Mouse (Mus musculus) layer of hippocampus, adult 2 months (tissue): ENCODE results near the gene Ces1f. TPM values are rescaled to one million over a fixed set of nuclear protein-coding genes. Genes with fewer than 3 reads are reported as not detected.

ENCODE experiments used
- DNase-seq, 2 experiments: peaks; one replicate each; pipeline ENCODE4 v3.0.0; 2022; ENCODE audit warnings: low spot score in 2 of 2
- H3K27ac ChIP-seq: fragments of 200-600 bp; 2 replicates; pipeline ENCODE4 v1.8.1; 2022
- H3K4me3 ChIP-seq: fragments of 200-600 bp; 2 replicates; pipeline ENCODE4 v1.8.1; 2022; ENCODE audit warnings: mild to moderate bottlenecking
- CTCF ChIP-seq: fragments of 200-600 bp; conservative IDR thresholded peaks from 2 replicates; pipeline ENCODE4 v1.8.1; 2022; ENCODE audit warnings: antibody characterized with exemption, mild to moderate bottlenecking, moderate library complexity
- long read RNA-seq, 2 experiments: library from polyadenylated mRNA; stranded (forward); transcript quantifications; one replicate each; pipeline ENCODE4 v2.0.0; 2021; ENCODE audit warnings: borderline mapping rate in 2 of 2
- total RNA-seq, 2 experiments: library from RNA; stranded (reverse); gene quantifications; 2 replicates each; pipeline ENCODE4 v1.2.3; 2021

Ces1f gene
- not detected for total RNA-seq
- long read RNA-seq, experiment 1: 0 reads
- long read RNA-seq, experiment 2: 0 reads

DNA sequence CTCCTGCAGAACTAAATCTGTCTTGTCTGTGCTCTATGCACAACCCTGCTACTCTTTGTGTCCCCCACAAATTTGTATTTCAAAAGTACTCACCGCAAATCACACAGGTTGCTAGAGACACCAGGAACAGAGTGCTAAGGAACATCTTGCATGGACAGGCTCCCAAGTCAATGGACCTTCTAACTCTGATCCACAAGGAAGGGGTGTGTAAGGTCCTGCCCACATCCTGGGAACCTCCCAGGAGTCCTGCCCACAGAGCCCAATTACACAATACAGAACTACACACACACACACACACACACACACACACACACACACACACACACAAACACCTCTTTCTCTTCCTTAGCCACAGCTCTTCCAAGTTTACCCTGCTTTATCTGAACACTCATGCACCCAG, at the start of gene Ces1f:
Ces1f (minus strand) TSS at position 192 of the 400 bp plus-strand sequence.
- DNase-seq: no peak
- no peak within 1 kb of the TSS for H3K27ac ChIP-seq
- no peak for TF ChIP-seq CTCF
- no peak within 1 kb of the TSS for H3K4me3 ChIP-seq

DNA sequence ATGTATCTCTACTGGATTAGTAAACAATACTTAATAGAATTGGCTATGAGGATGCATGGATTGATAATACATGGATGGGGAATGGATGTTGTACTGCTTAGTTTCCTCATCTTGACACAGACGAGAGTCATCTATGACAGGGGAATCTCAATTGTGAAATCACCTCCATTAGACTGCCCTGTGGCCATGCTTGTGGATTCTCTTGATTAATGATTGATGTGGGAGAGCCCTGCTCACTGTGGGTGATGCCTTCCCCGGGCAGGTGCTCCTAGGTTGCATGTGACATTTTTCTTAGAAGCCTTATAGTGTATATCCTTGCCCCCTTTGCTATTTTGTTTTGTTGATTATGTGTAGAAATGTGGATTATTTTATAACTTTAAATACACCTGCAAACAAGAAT, 45.6 kb upstream of the Ces1f start:
- no peak for TF ChIP-seq CTCF
- Histone ChIP-seq H3K4me3 (no peak overlapping the region), H3K27ac (no peak overlapping the region)
- no peak for DNase-seq

DNA sequence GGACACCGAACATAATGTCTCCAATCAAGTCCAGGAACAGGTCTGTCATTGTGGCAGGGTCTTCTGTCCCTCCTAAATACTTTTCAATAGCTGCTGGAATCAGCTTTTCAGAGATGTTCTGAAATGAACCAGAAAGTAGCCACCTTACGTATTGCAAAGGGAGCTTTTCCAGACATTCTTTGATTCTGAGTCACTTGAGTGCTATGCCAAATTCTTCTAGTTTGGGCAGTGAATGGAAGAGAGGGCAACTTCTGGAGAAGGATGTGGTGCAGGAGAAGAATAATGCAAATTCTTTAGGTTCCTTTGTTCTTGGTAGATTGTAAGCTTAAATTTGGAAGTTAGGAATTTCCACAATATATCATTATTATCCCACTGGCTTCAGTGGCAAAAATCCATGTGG, 37.5 kb upstream of the Ces1f start:
- no peak for TF ChIP-seq CTCF
- no peak overlapping the region for H3K4me3 ChIP-seq
- no peak for DNase-seq
- no peak overlapping the region for H3K27ac ChIP-seq

DNA sequence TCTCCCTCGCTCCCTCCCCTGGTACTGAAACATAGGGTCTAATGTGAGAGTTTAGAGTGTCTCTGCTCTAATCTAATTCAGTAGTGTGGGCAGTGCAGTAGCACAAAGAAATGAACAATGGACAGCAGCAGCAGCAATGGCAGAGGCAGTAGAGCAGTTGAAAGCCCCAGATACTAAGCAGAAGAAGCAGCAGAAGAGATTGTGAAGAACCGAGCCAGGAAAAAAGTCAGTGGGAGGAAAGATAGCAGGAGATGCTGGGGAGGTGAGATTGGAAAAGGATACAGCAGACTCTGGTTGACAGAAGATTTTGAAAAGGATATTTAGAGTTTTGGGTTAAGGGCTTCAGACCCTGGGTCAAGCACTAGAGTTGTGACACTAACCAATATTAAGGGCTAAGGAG, 36.0 kb upstream of the Ces1f start:
- Histone ChIP-seq H3K4me3 (no peak overlapping the region), H3K27ac (no peak overlapping the region)
- no peak for TF ChIP-seq CTCF
- no peak for DNase-seq

DNA sequence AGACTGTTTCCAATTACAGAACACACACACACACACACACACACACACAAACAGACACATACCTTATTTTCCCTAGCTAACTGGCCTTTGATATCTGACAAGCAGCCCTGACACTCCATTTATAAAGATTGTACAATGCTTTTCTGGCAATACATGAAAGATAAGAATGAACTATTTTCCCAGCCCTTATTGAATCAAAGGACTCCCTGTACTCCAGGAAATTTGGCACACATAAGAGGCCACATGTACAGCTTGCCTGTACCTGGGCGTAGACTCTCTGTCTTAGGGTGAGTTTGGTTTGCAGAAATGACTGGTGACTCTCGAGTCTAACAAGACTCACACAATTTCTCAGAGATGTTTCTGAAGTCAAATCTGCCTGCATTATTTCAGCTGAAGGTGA, 4.3 kb upstream of the Ces1f start:
- no peak overlapping the region for H3K4me3 ChIP-seq
- no peak for DNase-seq
- no peak overlapping the region for H3K27ac ChIP-seq
- TF ChIP-seq CTCF: no peak

DNA sequence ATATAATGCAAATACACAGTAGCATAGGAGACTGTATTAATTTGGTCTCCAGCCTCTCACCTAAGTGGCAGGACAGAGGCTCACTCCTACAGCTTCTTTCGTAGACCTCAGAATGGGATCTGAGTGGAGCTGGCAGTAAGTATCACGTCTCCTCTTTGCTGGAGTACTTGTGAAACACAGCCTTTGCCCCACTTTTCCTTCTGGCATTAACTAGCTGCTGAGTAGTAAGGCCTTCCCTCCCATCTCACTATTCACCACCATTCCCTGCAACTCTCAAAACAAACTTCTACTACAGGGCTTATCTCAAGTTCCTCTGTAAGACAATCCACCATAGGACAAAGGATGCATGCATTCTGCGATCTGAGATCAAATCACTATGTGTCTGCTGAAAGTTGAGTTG, 2.8 kb upstream of the Ces1f start:
- no peak for DNase-seq
- Histone ChIP-seq H3K27ac (no peak overlapping the region), H3K4me3 (no peak overlapping the region)
- TF ChIP-seq CTCF: no peak

DNA sequence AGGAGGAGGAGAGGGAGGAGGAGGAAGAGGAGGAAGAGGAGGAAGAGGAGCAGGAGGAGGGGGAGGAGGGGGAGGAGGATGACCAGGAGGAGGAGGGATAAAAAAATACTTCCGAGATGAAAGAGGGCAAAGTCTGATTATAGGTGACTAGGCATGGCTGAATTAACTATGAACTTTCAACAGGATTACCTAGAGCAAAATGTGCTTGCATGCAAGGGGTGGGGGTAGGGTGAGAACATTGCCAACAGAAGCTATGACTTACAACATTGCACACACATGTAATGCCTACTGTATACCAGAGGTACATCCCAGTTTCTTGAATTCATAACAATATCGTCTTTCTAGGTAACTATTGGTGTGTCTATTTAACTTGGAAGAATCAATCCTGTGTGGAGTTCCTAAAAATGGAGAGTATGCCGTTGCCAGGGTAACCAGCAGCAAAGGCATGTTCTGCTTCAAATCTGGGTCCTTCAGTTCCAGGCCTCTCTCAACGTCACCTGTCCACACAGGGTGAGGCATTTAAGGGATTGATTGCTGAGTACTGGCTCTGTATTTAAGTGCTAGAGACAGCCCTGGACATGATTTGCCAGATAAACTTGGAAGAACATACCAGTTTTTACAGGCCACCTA, 1.3 kb downstream of the Ces1f start:
- peak in 1 of 2 experiments; percentile 10 for DNase-seq
- Histone ChIP-seq H3K4me3 (no peak overlapping the region), H3K27ac (no peak overlapping the region)
- TF ChIP-seq CTCF: no peak

DNA sequence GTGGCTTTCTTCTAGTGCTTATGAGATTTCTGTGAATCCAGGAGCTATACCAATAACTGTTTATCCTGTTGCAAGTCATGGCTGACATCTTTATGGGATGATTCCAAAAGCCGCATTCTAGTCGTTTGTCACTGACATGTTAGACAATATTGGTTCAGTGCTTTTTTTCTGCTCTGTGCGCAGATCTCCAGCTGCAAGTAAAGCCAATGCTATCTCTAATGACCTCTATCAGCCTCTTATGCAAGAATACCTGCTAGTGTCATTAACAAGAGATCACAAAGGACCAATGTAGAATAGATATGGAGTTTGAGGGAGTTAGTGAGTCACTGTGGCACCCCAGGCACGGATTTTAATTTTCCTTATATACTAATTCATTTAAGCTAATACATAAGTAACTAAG, 4.9 kb downstream of the Ces1f start:
- Histone ChIP-seq H3K27ac (no peak overlapping the region), H3K4me3 (no peak overlapping the region)
- no peak for DNase-seq
- TF ChIP-seq CTCF: no peak

DNA sequence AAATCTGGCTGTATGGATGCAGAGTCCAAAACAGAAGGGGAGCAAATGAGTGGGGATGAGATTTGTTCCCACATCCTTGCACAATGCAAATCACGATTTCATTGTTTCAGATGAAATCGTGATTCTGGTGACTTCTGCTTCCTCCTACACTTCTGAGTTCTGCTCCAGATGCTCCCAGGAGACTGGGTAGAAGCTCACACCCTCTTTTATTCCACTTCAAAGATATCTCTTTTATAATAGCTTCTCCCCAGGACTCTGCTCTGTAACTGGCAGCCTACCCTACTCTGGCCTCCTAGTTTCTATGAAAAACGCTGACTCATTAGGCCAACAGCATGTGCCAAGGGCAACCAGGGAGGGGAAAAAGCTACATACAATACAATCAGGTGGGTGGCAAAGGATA, 6.2 kb downstream of the Ces1f start:
- H3K4me3 ChIP-seq: no peak overlapping the region
- peak overlapping the region; percentile 51; the same call in 1 of the 2 replicates for H3K27ac ChIP-seq
- TF ChIP-seq CTCF: no peak
- DNase-seq: peak; percentile 9 to 40

DNA sequence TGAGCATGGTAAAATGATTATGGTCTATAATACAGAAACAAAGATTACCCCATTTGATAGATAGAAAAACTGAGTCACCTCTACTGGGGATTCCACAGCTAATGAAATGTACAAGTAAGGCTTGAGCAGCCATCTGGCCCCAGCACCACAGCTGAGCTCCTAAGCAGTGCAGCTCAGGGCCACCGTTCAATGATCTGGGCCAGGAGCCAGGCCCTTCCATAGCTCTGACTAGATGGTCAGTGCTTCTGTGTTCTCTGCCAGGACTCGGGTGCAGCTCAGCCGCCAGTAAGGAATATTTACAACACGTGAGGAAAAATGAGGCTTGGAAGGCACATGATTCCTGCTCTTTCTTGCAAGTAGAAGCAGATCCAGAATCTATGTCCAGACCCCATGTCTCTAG, 6.9 kb downstream of the Ces1f start:
- Histone ChIP-seq H3K27ac (peak overlapping the region; percentile 51; the same call in 1 of the 2 replicates), H3K4me3 (no peak overlapping the region)
- TF ChIP-seq CTCF: no peak
- no peak for DNase-seq

DNA sequence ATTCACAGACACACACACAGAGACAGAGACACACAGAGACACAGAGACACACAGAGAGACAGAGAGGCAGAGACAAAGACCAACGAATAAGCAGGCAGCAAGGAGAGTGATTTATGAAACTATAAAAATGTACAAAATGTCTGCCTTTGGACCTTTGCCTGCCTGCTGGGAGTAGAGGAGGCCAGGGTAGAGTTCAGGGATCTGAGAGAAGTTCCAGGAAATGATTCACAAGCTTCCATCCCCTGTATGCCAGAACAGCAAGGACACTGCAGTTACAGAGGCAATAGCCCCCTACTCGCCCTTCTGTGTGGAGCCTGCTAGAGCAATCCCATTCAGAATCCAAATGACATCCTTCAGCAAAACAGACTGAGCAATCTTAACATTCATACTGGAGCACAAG, 18.1 kb downstream of the Ces1f start:
- no peak for TF ChIP-seq CTCF
- no peak overlapping the region for H3K4me3 ChIP-seq

DNA sequence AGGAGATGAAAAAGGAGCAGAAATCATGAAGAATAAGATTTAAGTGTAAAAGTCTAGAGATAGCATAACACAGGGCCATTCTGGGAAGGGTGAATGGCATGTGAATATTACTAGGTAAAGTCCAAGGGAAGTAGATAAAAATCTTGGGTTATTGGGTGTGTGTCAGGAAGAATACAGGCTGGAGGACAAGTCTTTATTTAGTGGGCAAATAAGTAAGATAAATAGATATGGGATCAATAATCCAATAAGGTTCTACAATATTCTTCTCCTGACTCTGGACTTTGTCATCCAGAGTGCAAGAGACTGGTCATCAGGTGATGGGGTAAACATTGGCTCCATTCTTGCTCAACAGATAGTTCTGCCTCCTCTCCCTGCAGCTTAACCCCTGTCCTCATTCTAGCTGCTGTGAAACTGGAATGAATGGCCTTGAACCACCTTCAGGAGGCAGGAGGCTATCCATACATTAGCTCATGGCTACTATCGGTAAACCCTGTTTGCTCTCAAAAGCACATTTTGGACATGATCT, 27.1 kb downstream of the Ces1f start:
- H3K4me3 ChIP-seq: no peak overlapping the region
- no peak for DNase-seq
- TF ChIP-seq CTCF: no peak
- H3K27ac ChIP-seq: no peak overlapping the region

More for the DNA sequence above, 18.1 kb downstream of the Ces1f start:
- no peak for DNase-seq
- H3K27ac ChIP-seq: no peak overlapping the region

DNA sequence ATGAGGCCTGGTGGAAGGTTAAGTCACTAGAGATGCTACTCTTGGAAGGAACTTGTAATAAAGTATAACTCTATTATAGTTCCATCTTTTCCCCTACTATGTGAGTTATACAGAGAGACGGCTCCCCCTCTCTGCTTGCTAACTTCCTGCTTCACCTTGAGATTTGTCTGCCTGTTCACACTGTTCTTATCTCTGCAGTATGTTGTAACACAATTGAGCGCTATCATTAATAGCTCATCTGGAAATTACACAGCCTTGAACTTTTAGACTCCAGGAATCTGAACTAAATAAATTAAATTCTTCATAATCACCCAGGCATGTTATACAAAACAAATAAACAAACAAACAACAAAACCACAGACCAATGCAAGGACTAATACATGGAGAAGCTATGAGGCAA, 33.5 kb downstream of the Ces1f start:
- no peak for TF ChIP-seq CTCF
- DNase-seq: no peak
- Histone ChIP-seq H3K4me3 (no peak overlapping the region), H3K27ac (no peak overlapping the region)

DNA sequence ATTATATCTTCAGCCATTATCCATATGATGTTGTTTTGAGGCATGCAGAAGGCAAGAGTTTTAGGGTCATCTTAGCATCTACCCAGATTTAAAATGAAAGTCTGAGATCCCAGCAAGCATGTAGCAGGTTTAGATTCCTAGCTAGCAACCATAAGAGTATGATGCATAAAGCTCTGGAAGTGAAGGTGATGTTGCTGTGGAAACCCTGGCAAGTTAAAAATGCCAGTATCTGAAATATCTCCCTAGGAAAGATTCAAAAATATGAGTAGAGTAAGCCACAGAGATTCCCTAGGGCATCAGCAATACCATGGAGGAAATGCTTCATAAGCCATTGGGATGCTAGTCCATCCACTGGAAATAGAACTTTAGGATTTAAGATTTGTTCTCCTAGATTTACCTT, 39.7 kb downstream of the Ces1f start:
- TF ChIP-seq CTCF: no peak
- Histone ChIP-seq H3K4me3 (no peak overlapping the region), H3K27ac (no peak overlapping the region)
- no peak for DNase-seq
